Mouse (Mus musculus) lung, postnatal 10 days (tissue): ENCODE results near the gene Cfap299.

Experiments
- DNase-seq: peaks from one replicate; pipeline ENCODE4 v3.0.0; 2021

Cfap299 gene

GRCm38 (mm10) chr5:98541333-98541732 is 212.2 kb downstream of the Cfap299 start:
- no peak for DNase-seq

- no peak for DNase-seq
Measured at GRCm38 (mm10) chr5:98550285-98550684, 221.2 kb downstream of the Cfap299 start.

GRCm38 (mm10) chr5:98550873-98551272 is 221.8 kb downstream of the Cfap299 start:
- DNase-seq: no peak

- DNase-seq: no peak
Measured at GRCm38 (mm10) chr5:98552395-98552794, 223.3 kb downstream of the Cfap299 start, which contains the start of gene Gm11111. Gene Gm11111, plus strand, starts transcription at chr5:98552695.

GRCm38 (mm10) chr5:98552811-98553601 is 223.9 kb downstream of the Cfap299 start:
- DNase-seq: no peak

- DNase-seq: no peak
Measured at GRCm38 (mm10) chr5:98561301-98561700, 232.2 kb downstream of the Cfap299 start.

- no peak for DNase-seq
Measured at GRCm38 (mm10) chr5:98562806-98563205, 233.7 kb downstream of the Cfap299 start.

- DNase-seq: no peak
Measured at GRCm38 (mm10) chr5:98563801-98564200, 234.7 kb downstream of the Cfap299 start.

- peak; percentile 37 for DNase-seq
Measured at GRCm38 (mm10) chr5:98566461-98567193, 237.5 kb downstream of the Cfap299 start.

GRCm38 (mm10) chr5:98568481-98568880 is 239.4 kb downstream of the Cfap299 start:
- DNase-seq: no peak

- DNase-seq: peak; percentile 25
Measured at GRCm38 (mm10) chr5:98569029-98569513, 240.0 kb downstream of the Cfap299 start.

- no peak for DNase-seq
Measured at GRCm38 (mm10) chr5:98572392-98572791, 243.3 kb downstream of the Cfap299 start.

- peak; percentile 34 for DNase-seq
Measured at GRCm38 (mm10) chr5:98574711-98575470, 245.8 kb downstream of the Cfap299 start.

GRCm38 (mm10) chr5:98575471-98575834 is 246.3 kb downstream of the Cfap299 start:
- no peak for DNase-seq

- DNase-seq: peak; percentile 5
Measured at GRCm38 (mm10) chr5:98576538-98576937, 247.4 kb downstream of the Cfap299 start.

GRCm38 (mm10) chr5:98578398-98578797 is 249.3 kb downstream of the Cfap299 start:
- no peak for DNase-seq

GRCm38 (mm10) chr5:98580811-98581210 is 251.7 kb downstream of the Cfap299 start:
- peak; percentile 16 for DNase-seq

- no peak for DNase-seq
Measured at GRCm38 (mm10) chr5:98582051-98582450, 252.9 kb downstream of the Cfap299 start.

- DNase-seq: no peak
Measured at GRCm38 (mm10) chr5:98585915-98586314, 256.8 kb downstream of the Cfap299 start.

GRCm38 (mm10) chr5:98613511-98613910 is 284.4 kb downstream of the Cfap299 start:
- DNase-seq: no peak

- no peak for DNase-seq
Measured at GRCm38 (mm10) chr5:98616902-98617301, 287.8 kb downstream of the Cfap299 start.

- peak; percentile 2 for DNase-seq
Measured at GRCm38 (mm10) chr5:98617416-98617815, 288.3 kb downstream of the Cfap299 start.

GRCm38 (mm10) chr5:98650345-98650744 is 321.2 kb downstream of the Cfap299 start:
- DNase-seq: no peak
